Mouse (Mus musculus): ENCODE measurements around the gene Tpgs1.

DNA sequence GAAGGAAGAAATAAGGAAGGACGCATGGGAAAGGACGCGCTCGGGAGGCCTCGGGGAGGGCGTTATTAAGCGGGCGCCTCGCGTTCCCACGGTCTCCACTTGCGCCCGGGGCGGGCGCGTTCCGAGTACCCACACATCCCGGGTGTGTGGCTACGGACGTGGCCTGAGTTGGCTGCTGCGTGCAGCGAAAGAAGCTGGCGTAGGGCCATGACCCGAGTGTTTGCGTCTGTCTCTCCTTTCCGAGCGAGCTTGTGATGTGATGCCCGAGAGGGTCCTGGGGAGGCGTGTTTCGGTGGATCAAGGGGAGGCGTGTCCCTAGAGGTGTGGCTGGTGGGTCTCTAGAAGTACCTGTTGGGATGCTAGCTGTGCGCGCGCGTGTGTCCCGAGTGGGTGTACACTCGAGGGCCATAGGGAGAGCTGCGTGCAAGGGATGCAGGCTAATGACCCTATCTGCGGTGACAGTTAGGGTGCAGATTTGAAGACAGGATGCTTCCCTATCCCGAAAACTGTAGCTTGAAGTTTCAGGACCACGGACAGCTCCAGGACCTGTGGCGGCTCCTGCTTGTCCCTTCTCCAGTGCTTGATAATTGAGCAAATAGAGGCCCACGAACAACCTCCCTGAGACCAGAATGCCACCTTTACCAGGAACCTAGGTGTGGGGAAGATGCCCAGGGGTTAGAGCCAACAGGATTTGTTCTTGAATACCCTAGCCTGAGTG, 48.6 kb downstream of the Tpgs1 start:
- TF ChIP-seq POLR2A (IDR thresholded peaks at IDR 0.05; ENCODE audit: control insufficient read depth in 1 of 2, insufficient read depth in 1 of 2, low read depth in 1 of 2, low read length in 2 of 2, poor library complexity in 1 of 2) = no peak
- TF ChIP-seq MAX (IDR thresholded peaks at IDR 0.05; ENCODE audit: low read length) = no peak
- TF ChIP-seq MXI1 (IDR thresholded peaks at IDR 0.05; ENCODE audit: low read depth, low read length) = peak; percentile 84
- TF ChIP-seq ZNF384 (IDR thresholded peaks at IDR 0.05; ENCODE audit: low read depth, low read length) = no peak
- no peak for TF ChIP-seq ELF1 (IDR thresholded peaks at IDR 0.05; ENCODE audit: low read depth, low read length)
- TF ChIP-seq ZMIZ1 (IDR thresholded peaks at IDR 0.05; ENCODE audit: low read depth, low read length) = no peak
